Mouse (Mus musculus) stomach, embryonic 14.5 days (tissue): ENCODE data around the gene Adamts13. TPM values are rescaled to one million over a fixed set of nuclear protein-coding genes. Genes with fewer than 3 reads are reported as not detected.

ENCODE experiments used
- ATAC-seq: fragments of 200-750 bp; cut with Nextera tagmentation; 2 replicates; pipeline ENCODE4 v1.8.0; 2017; ENCODE audit warnings: low read depth, moderate TSS enrichment; ENCODE audit not compliant: insufficient number of reproducible peaks, insufficient read depth, low FRiP score
- H3K27ac ChIP-seq: fragments of 300-500 bp; sonication (generic); 2 replicates; pipeline ENCODE4 v1.5.1; 2014; ENCODE audit warnings: mild to moderate bottlenecking, low read length, moderate library complexity, mixed read lengths
- H3K27me3 ChIP-seq: fragments of 300-500 bp; sonication (generic); 2 replicates; pipeline ENCODE4 v1.6.1; 2014; ENCODE audit warnings: low read length, control low read depth, mixed read lengths; ENCODE audit not compliant: control insufficient read depth, insufficient read depth
- H3K36me3 ChIP-seq: fragments of 300-500 bp; sonication (generic); 2 replicates; pipeline ENCODE4 v1.6.1; 2014; ENCODE audit warnings: mild to moderate bottlenecking, control low read depth, low read length, moderate library complexity, mixed read lengths; ENCODE audit not compliant: control insufficient read depth, insufficient read depth
- H3K4me1 ChIP-seq: fragments of 300-500 bp; sonication (generic); 2 replicates; pipeline ENCODE4 v1.6.1; 2014; ENCODE audit warnings: low read length, control low read depth, mixed read lengths; ENCODE audit not compliant: control insufficient read depth, insufficient read depth
- H3K4me2 ChIP-seq: fragments of 300-500 bp; sonication (generic); replicated peaks from 2 replicates; pipeline ENCODE4 v1.6.1; 2014; ENCODE audit warnings: low read depth, low read length, control low read depth
- H3K4me3 ChIP-seq: fragments of 300-500 bp; sonication (generic); 2 replicates; pipeline ENCODE4 v1.5.1; 2014; ENCODE audit warnings: low read depth, low read length, control low read depth
- H3K9ac ChIP-seq: fragments of 300-500 bp; sonication (generic); replicated peaks from 2 replicates; pipeline ENCODE4 v1.6.1; 2014; ENCODE audit warnings: low read depth, mild to moderate bottlenecking, control low read depth, low read length, moderate library complexity, mixed read lengths
- H3K9me3 ChIP-seq: fragments of 300-500 bp; sonication (generic); 2 replicates; pipeline ENCODE4 v1.6.1; 2016; ENCODE audit warnings: low read depth, low read length, control low read depth; ENCODE audit not compliant: control insufficient read depth
- WGBS: fragments of 180-500 bp; shearing (Covaris S2); extraction: QIAGEN DNeasy Blood & Tissue Kit; methylation state at CpG from one replicate; pipeline ENCODE4 v1.1.7; 2014; 5-methylcytosine and 5-hydroxymethylcytosine counted together
- polyA plus RNA-seq: library from polyadenylated mRNA; unstranded; fragments of >200 nt; fragmentation: Nextera tagmentation; extraction: Ambion mirVana; gene quantifications from 2 replicates; pipeline ENCODE4 v1.2.1, GENCODE M21; 2014

Adamts13 gene
- polyA plus RNA-seq, 1 experiment from 2014 or later, result 0.07 TPM

DNA sequence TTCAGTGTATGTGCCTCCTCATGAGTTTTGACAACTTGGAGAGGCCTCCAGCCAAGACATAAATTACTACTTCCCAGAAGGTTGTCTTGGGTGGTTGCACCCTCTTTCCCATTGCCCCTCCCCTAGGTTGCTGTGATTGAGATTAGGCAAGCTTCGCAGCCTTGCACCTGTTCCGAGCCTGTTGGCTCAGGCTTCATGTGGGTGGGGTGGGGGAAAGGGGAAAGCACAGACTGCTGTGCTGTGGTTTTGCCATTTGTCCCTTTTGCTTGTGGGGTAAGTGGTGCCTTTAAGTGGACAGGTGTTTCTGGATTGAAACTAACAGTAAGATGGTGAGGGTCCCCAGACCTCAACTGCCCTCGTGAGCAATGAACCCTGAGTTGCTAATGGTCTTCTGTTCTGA lies 62.8 kb downstream of the Adamts13 start:
- WGBS, result 68% methylated on average over 3 of the region's 3 CpGs
- no peak overlapping the region for H3K27ac ChIP-seq
- H3K36me3 ChIP-seq, result no peaks in the 10 kb centered on the region
- H3K9ac ChIP-seq, result no peak overlapping the region
- no peak overlapping the region for H3K4me2 ChIP-seq
- H3K9me3 ChIP-seq, result no peaks in the 10 kb centered on the region
- H3K4me1 ChIP-seq, result no peaks in the 10 kb centered on the region
- H3K4me3 ChIP-seq, result no peak overlapping the region
- ATAC-seq, result no peak
- no peaks in the 10 kb centered on the region for H3K27me3 ChIP-seq

DNA sequence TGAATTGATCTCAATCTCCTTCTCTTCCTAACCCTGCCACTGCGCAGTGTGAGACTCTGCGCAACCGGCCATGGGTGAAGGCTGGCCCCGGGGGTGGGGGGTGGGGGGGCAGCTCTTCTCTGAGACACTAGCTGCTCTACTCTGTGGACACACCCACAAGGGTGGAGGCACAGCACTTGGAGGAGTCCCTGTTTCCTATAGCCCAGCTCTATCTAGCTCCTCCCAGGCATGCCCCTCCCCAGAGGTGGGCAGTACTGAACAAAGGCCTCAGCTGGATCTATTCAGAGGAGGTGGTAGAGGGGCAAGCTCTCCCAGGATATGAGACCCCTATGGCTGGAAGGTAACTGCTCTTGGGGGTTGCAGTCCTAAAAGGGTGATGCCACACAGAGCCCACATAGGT lies 63.8 kb downstream of the Adamts13 start:
- Histone ChIP-seq H3K9me3 (no peaks in the 10 kb centered on the region), H3K36me3 (no peaks in the 10 kb centered on the region), H3K4me2 (no peak overlapping the region), H3K4me3 (no peak overlapping the region), H3K9ac (no peak overlapping the region), H3K27me3 (no peaks in the 10 kb centered on the region), H3K27ac (no peak overlapping the region), H3K4me1 (no peaks in the 10 kb centered on the region)
- ATAC-seq, result no peak
- WGBS, result 74% methylated on average over 4 of the region's 4 CpGs

DNA sequence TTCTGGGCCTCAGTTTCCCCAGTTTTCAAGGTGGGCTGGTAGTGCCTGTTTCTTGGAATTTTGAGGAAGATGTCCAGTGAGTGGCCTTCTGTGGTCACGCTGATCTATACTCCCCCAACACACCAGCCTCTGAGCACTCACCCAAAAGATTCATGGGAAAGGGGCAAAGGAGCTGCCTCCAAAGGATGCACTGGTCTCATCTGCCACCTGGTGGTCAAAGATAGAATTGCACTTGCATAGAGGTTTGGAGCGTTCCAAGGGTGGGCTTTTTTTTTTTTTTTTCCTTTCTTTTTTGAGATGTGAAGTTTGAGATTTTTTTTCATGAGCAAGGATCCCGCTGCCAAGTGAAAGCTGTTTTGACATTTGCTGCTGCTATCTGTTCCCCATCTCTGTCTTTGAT lies 65.4 kb downstream of the Adamts13 start:
- WGBS, result 3% methylated on average over 3 of the region's 3 CpGs
- Histone ChIP-seq H3K9me3 (no peaks in the 10 kb centered on the region), H3K4me1 (no peaks in the 10 kb centered on the region), H3K4me3 (no peak overlapping the region), H3K4me2 (no peak overlapping the region), H3K27me3 (no peaks in the 10 kb centered on the region), H3K36me3 (no peaks in the 10 kb centered on the region), H3K27ac (no peak overlapping the region), H3K9ac (no peak overlapping the region)
- ATAC-seq, result 0 out of 2 replicates have a peak, but pooled peaks have one; percentile 24

DNA sequence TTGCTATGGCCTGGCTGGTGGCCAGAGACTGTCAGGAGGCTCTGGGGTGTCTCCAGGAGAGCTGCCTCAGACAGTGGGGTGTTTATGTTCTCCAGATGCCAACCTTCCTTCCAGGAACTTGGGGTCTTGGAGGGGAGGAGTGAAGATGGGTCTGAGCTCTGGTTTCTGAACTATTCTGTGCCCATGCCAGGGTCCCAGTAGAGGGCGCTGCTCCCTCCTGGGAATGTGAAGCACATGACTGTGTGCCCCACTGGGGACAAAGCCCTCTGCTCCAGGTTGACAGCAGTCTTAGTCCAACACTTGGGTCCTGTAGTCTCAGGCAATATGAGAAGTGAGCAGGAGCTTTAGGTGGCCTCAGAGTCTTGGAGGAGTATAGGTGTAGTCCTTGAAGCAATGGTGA lies 66.1 kb downstream of the Adamts13 start:
- no peak for ATAC-seq
- no peak overlapping the region for H3K4me2 ChIP-seq
- H3K36me3 ChIP-seq, result no peaks in the 10 kb centered on the region
- H3K9me3 ChIP-seq, result no peaks in the 10 kb centered on the region
- no peaks in the 10 kb centered on the region for H3K4me1 ChIP-seq
- 9% methylated on average over 1 of the region's 1 CpGs for WGBS
- no peak overlapping the region for H3K9ac ChIP-seq
- no peak overlapping the region for H3K27ac ChIP-seq
- H3K27me3 ChIP-seq, result no peaks in the 10 kb centered on the region
- H3K4me3 ChIP-seq, result no peak overlapping the region

DNA sequence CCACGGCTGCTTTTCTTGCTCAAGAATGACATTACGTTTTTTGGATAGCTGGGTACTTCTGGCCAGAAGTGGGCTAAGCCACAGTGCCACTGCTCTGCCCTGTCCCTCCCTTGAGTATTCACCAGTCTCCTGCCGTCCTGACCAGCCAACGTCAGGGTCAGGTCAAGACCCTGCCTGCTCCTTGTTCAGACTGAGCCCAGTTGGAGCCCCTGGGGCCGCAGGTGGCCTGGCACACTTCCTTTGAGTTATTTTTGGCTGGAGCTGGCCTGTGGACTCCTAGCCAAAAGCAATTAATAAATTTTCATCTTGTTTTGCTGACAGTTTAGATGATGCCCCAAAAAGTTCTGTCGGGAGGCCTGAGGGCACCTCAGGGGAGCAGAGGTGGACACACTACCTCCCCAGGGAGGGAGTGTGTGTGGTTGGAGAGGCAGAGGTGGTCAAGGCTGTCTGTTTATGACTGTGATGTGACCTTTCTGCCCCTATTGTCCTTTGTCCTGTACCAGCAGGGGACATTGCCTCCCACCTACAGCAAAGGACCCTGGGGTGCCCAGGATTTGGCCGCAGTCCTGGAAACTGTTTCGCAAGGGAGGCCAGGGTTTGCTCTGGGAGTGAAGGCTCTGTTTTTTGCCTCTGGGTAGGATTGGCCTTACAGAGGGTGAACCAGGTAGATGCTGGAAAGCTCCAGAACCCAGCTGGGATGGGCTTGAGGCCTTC lies 69.1 kb downstream of the Adamts13 start:
- Histone ChIP-seq H3K27ac (no peak overlapping the region), H3K4me1 (no peaks in the 10 kb centered on the region), H3K9me3 (no peaks in the 10 kb centered on the region), H3K4me3 (no peak overlapping the region), H3K27me3 (no peaks in the 10 kb centered on the region), H3K9ac (no peak overlapping the region), H3K36me3 (no peaks in the 10 kb centered on the region), H3K4me2 (no peak overlapping the region)
- 66% methylated on average over 8 of the region's 8 CpGs for WGBS
- no peak for ATAC-seq

DNA sequence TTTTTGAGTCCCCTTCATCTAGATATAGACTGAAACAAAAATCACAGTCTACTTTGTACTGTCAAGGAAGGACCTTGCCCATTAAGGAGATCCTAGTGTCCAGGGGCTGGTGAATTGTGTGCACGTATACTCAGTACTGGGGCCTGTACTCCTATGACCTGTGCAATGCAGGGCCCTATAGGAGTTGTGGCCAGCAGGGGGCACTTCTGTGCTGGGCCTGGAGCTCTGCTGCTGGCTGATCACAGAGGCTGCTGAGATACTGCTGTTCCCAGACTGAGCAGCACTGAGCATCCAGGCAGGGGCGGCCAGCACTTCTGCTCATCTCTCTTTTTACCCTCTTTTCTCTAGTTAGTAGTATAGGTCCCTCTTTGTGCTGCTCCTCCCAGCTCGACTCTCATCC lies 70.2 kb downstream of the Adamts13 start:
- no peak overlapping the region for H3K4me3 ChIP-seq
- H3K27ac ChIP-seq, result no peak overlapping the region
- H3K9ac ChIP-seq, result no peak overlapping the region
- WGBS, result 19% methylated on average over 3 of the region's 3 CpGs
- no peaks in the 10 kb centered on the region for H3K4me1 ChIP-seq
- H3K9me3 ChIP-seq, result no peaks in the 10 kb centered on the region
- peak; percentile 66; the same call in 1 of the 2 replicates for ATAC-seq
- no peaks in the 10 kb centered on the region for H3K27me3 ChIP-seq
- H3K4me2 ChIP-seq, result no peak overlapping the region
- no peaks in the 10 kb centered on the region for H3K36me3 ChIP-seq

DNA sequence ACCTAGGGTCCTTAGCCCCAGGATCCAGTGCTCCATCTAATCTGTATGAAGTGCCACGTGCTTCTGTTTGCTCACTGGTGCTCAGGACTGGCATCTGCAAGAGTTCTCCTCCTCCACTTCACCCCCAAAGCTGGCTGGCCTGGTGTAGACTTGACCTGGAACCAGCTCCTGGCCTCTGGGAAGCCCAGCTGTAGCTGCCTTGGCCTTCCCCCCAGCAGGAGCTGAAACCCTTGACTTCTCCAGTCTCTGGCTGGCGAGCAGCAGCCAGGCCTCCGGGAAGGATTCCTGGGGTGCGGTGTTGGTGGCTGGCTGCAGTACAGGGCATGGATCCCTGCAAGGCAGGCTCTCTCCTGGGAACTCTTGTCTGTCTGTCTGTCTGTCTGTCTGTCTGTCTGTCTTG lies 71.0 kb downstream of the Adamts13 start:
- Histone ChIP-seq H3K4me3 (no peak overlapping the region), H3K4me1 (no peaks in the 10 kb centered on the region), H3K9me3 (no peaks in the 10 kb centered on the region), H3K27ac (no peak overlapping the region), H3K9ac (no peak overlapping the region), H3K36me3 (no peaks in the 10 kb centered on the region), H3K27me3 (no peaks in the 10 kb centered on the region), H3K4me2 (no peak overlapping the region)
- 73% methylated on average over 4 of the region's 4 CpGs for WGBS
- no peak for ATAC-seq

DNA sequence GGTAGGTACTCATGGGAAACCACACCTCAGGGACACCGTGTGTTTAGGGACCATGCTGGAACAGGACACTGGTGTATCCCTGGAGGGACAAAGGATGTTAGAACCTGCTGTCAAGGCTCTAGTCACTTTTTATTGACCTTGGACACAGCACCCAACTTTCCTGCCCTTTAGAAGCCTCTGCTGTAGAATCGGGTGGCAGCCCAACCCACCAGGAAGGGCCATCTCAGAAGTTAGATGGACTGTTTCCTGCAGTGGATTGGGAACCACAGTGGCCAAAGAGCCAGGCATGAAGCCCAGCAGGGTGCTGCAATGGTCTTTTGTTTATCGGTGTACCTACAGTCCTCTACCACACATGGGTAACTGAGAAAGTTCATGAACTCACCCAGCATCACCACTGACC lies 71.4 kb downstream of the Adamts13 start:
- Histone ChIP-seq H3K4me2 (no peak overlapping the region), H3K27ac (no peak overlapping the region), H3K9ac (no peak overlapping the region), H3K4me3 (no peak overlapping the region), H3K27me3 (no peaks in the 10 kb centered on the region), H3K9me3 (no peaks in the 10 kb centered on the region), H3K36me3 (no peaks in the 10 kb centered on the region), H3K4me1 (no peaks in the 10 kb centered on the region)
- no peak for ATAC-seq
- 73% methylated on average over 3 of the region's 3 CpGs for WGBS
